Mouse (Mus musculus): ENCODE data around the gene Ramp3. TPM values are rescaled to one million over a fixed set of nuclear protein-coding genes. Genes with fewer than 3 reads are reported as not detected.

The Ramp3 gene
- polyA plus RNA-seq, 1 experiment from 2014 or later, result 1.7 TPM

- Histone ChIP-seq H3K27ac (ENCODE audit: low read depth, low read length) (no peak overlapping the region), H3K9ac (ENCODE audit: low read depth, low read length) (no peak overlapping the region), H3K4me3 (ENCODE audit: low read depth, low read length) (no peak overlapping the region), H3K27me3 (ENCODE audit: control insufficient read depth, insufficient read depth, low read length) (no peaks in the 10 kb centered on the region), H3K36me3 (ENCODE audit: control insufficient read depth, insufficient read depth, low read length) (no peaks in the 10 kb centered on the region), H3K4me1 (ENCODE audit: control insufficient read depth, insufficient read depth, low read length) (0 out of 2 replicates have a peak, but pooled peaks cover 2% of the 10 kb centered on the region), H3K4me2 (no peak overlapping the region), H3K9me3 (replicated peaks; ENCODE audit: control insufficient read depth, low read length) (no peaks in the 10 kb centered on the region)
- WGBS (ENCODE audit: insufficient replicate concordance), result 27% methylated on average over 7 of the region's 7 CpGs
- ATAC-seq (replicated peaks; ENCODE audit: insufficient number of reproducible peaks, low FRiP score, low TSS enrichment), result no peak
Measured at GRCm38 (mm10) chr11:6677530-6677929, 19.2 kb downstream of the Ramp3 start.

- 60% methylated on average over 16 of the region's 17 CpGs for WGBS (ENCODE audit: insufficient replicate concordance)
- Histone ChIP-seq H3K9ac (ENCODE audit: low read depth, low read length) (no peak overlapping the region), H3K4me1 (ENCODE audit: control insufficient read depth, insufficient read depth, low read length) (0 out of 2 replicates have a peak, but pooled peaks cover 2% of the 10 kb centered on the region), H3K36me3 (ENCODE audit: control insufficient read depth, insufficient read depth, low read length) (no peaks in the 10 kb centered on the region), H3K4me3 (ENCODE audit: low read depth, low read length) (no peak overlapping the region), H3K27ac (ENCODE audit: low read depth, low read length) (no peak overlapping the region; the same call in 1 of the 2 replicates), H3K27me3 (ENCODE audit: control insufficient read depth, insufficient read depth, low read length) (no peaks in the 10 kb centered on the region), H3K4me2 (peak overlapping the region; percentile 46), H3K9me3 (replicated peaks; ENCODE audit: control insufficient read depth, low read length) (no peaks in the 10 kb centered on the region)
- no peak; the same call in 1 of the 2 replicates for ATAC-seq (replicated peaks; ENCODE audit: insufficient number of reproducible peaks, low FRiP score, low TSS enrichment)
Measured at GRCm38 (mm10) chr11:6679694-6680396, 21.5 kb downstream of the Ramp3 start.

- Histone ChIP-seq H3K27me3 (ENCODE audit: control insufficient read depth, insufficient read depth, low read length) (no peaks in the 10 kb centered on the region), H3K27ac (ENCODE audit: low read depth, low read length) (no peak overlapping the region; the same call in 1 of the 2 replicates), H3K9me3 (replicated peaks; ENCODE audit: control insufficient read depth, low read length) (no peaks in the 10 kb centered on the region), H3K4me3 (ENCODE audit: low read depth, low read length) (no peak overlapping the region), H3K9ac (ENCODE audit: low read depth, low read length) (0 out of 2 replicates have a peak overlapping the region, but pooled peaks have one; percentile 28), H3K36me3 (ENCODE audit: control insufficient read depth, insufficient read depth, low read length) (no peaks in the 10 kb centered on the region), H3K4me2 (peak overlapping the region; percentile 45), H3K4me1 (ENCODE audit: control insufficient read depth, insufficient read depth, low read length) (0 out of 2 replicates have a peak, but pooled peaks cover 2% of the 10 kb centered on the region)
- WGBS (ENCODE audit: insufficient replicate concordance), result 20% methylated on average over 10 of the region's 10 CpGs
- peak; percentile 57; the same call in 1 of the 2 replicates for ATAC-seq (replicated peaks; ENCODE audit: insufficient number of reproducible peaks, low FRiP score, low TSS enrichment)
Measured at GRCm38 (mm10) chr11:6680397-6680818, 22.1 kb downstream of the Ramp3 start.

- WGBS (ENCODE audit: insufficient replicate concordance), result 63% methylated on average over 3 of the region's 3 CpGs
- Histone ChIP-seq H3K27ac (ENCODE audit: low read depth, low read length) (no peak overlapping the region), H3K9ac (ENCODE audit: low read depth, low read length) (no peak overlapping the region), H3K4me2 (no peak overlapping the region), H3K9me3 (replicated peaks; ENCODE audit: control insufficient read depth, low read length) (no peaks in the 10 kb centered on the region), H3K4me3 (ENCODE audit: low read depth, low read length) (no peak overlapping the region), H3K4me1 (ENCODE audit: control insufficient read depth, insufficient read depth, low read length) (0 out of 2 replicates have a peak, but pooled peaks cover 2% of the 10 kb centered on the region), H3K36me3 (ENCODE audit: control insufficient read depth, insufficient read depth, low read length) (no peaks in the 10 kb centered on the region), H3K27me3 (ENCODE audit: control insufficient read depth, insufficient read depth, low read length) (no peaks in the 10 kb centered on the region)
- no peak for ATAC-seq (replicated peaks; ENCODE audit: insufficient number of reproducible peaks, low FRiP score, low TSS enrichment)
Measured at GRCm38 (mm10) chr11:6684741-6685140, 26.4 kb downstream of the Ramp3 start.

- 68% methylated on average over 3 of the region's 3 CpGs for WGBS (ENCODE audit: insufficient replicate concordance)
- no peak for ATAC-seq (replicated peaks; ENCODE audit: insufficient number of reproducible peaks, low FRiP score, low TSS enrichment)
- no peaks in the 10 kb centered on the region for H3K9me3 ChIP-seq (replicated peaks; ENCODE audit: control insufficient read depth, low read length)
- H3K4me3 ChIP-seq (ENCODE audit: low read depth, low read length), result no peak overlapping the region
- H3K4me2 ChIP-seq, result no peak overlapping the region
- no peaks in the 10 kb centered on the region for H3K4me1 ChIP-seq (ENCODE audit: control insufficient read depth, insufficient read depth, low read length)
- no peaks in the 10 kb centered on the region for H3K36me3 ChIP-seq (ENCODE audit: control insufficient read depth, insufficient read depth, low read length)
- H3K27ac ChIP-seq (ENCODE audit: low read depth, low read length), result no peak overlapping the region
- H3K9ac ChIP-seq (ENCODE audit: low read depth, low read length), result no peak overlapping the region
- H3K27me3 ChIP-seq (ENCODE audit: control insufficient read depth, insufficient read depth, low read length), result no peaks in the 10 kb centered on the region
Measured at GRCm38 (mm10) chr11:6688888-6689287, 30.6 kb downstream of the Ramp3 start.

- Histone ChIP-seq H3K4me1 (ENCODE audit: control insufficient read depth, insufficient read depth, low read length) (no peaks in the 10 kb centered on the region), H3K27ac (ENCODE audit: low read depth, low read length) (no peak overlapping the region), H3K36me3 (ENCODE audit: control insufficient read depth, insufficient read depth, low read length) (no peaks in the 10 kb centered on the region), H3K9me3 (replicated peaks; ENCODE audit: control insufficient read depth, low read length) (no peaks in the 10 kb centered on the region), H3K4me2 (no peak overlapping the region), H3K9ac (ENCODE audit: low read depth, low read length) (no peak overlapping the region), H3K27me3 (ENCODE audit: control insufficient read depth, insufficient read depth, low read length) (no peaks in the 10 kb centered on the region), H3K4me3 (ENCODE audit: low read depth, low read length) (no peak overlapping the region)
- ATAC-seq (replicated peaks; ENCODE audit: insufficient number of reproducible peaks, low FRiP score, low TSS enrichment), result no peak
- 70% methylated on average over 6 of the region's 6 CpGs for WGBS (ENCODE audit: insufficient replicate concordance)
Measured at GRCm38 (mm10) chr11:6692341-6692740, 34.0 kb downstream of the Ramp3 start.

- no peak overlapping the region for H3K27ac ChIP-seq (ENCODE audit: low read depth, low read length)
- no peak for ATAC-seq (replicated peaks; ENCODE audit: insufficient number of reproducible peaks, low FRiP score, low TSS enrichment)
- H3K36me3 ChIP-seq (ENCODE audit: control insufficient read depth, insufficient read depth, low read length), result no peaks in the 10 kb centered on the region
- no peak overlapping the region for H3K4me2 ChIP-seq
- H3K4me1 ChIP-seq (ENCODE audit: control insufficient read depth, insufficient read depth, low read length), result no peaks in the 10 kb centered on the region
- H3K27me3 ChIP-seq (ENCODE audit: control insufficient read depth, insufficient read depth, low read length), result no peaks in the 10 kb centered on the region
- no peak overlapping the region for H3K4me3 ChIP-seq (ENCODE audit: low read depth, low read length)
- no peaks in the 10 kb centered on the region for H3K9me3 ChIP-seq (replicated peaks; ENCODE audit: control insufficient read depth, low read length)
- H3K9ac ChIP-seq (ENCODE audit: low read depth, low read length), result no peak overlapping the region
- 91% methylated on average over 10 of the region's 10 CpGs for WGBS (ENCODE audit: insufficient replicate concordance)
Measured at GRCm38 (mm10) chr11:6694114-6694513, 35.8 kb downstream of the Ramp3 start.

GRCm38 (mm10) chr11:6695176-6695575 lies 36.9 kb downstream of the Ramp3 start:
- H3K4me3 ChIP-seq (ENCODE audit: low read depth, low read length), result no peak overlapping the region
- H3K9ac ChIP-seq (ENCODE audit: low read depth, low read length), result no peak overlapping the region
- no peaks in the 10 kb centered on the region for H3K9me3 ChIP-seq (replicated peaks; ENCODE audit: control insufficient read depth, low read length)
- no peak overlapping the region for H3K27ac ChIP-seq (ENCODE audit: low read depth, low read length)
- ATAC-seq (replicated peaks; ENCODE audit: insufficient number of reproducible peaks, low FRiP score, low TSS enrichment), result no peak; the same call in 1 of the 2 replicates
- H3K4me1 ChIP-seq (ENCODE audit: control insufficient read depth, insufficient read depth, low read length), result no peaks in the 10 kb centered on the region
- no peaks in the 10 kb centered on the region for H3K27me3 ChIP-seq (ENCODE audit: control insufficient read depth, insufficient read depth, low read length)
- no peaks in the 10 kb centered on the region for H3K36me3 ChIP-seq (ENCODE audit: control insufficient read depth, insufficient read depth, low read length)
- H3K4me2 ChIP-seq, result no peak overlapping the region
- WGBS (ENCODE audit: insufficient replicate concordance), result 62% methylated on average over 12 of the region's 12 CpGs

GRCm38 (mm10) chr11:6696551-6696950 lies 38.2 kb downstream of the Ramp3 start:
- H3K9ac ChIP-seq (ENCODE audit: low read depth, low read length), result no peak overlapping the region
- ATAC-seq (replicated peaks; ENCODE audit: insufficient number of reproducible peaks, low FRiP score, low TSS enrichment), result no peak
- no peak overlapping the region for H3K27ac ChIP-seq (ENCODE audit: low read depth, low read length)
- no peak overlapping the region for H3K4me2 ChIP-seq
- WGBS (ENCODE audit: insufficient replicate concordance), result 73% methylated on average over 8 of the region's 8 CpGs
- H3K4me3 ChIP-seq (ENCODE audit: low read depth, low read length), result no peak overlapping the region
- no peaks in the 10 kb centered on the region for H3K36me3 ChIP-seq (ENCODE audit: control insufficient read depth, insufficient read depth, low read length)
- no peaks in the 10 kb centered on the region for H3K4me1 ChIP-seq (ENCODE audit: control insufficient read depth, insufficient read depth, low read length)
- H3K9me3 ChIP-seq (replicated peaks; ENCODE audit: control insufficient read depth, low read length), result no peaks in the 10 kb centered on the region
- no peaks in the 10 kb centered on the region for H3K27me3 ChIP-seq (ENCODE audit: control insufficient read depth, insufficient read depth, low read length)

Measured in heart, embryonic 11.5 days (tissue).